Mouse (Mus musculus): ENCODE measurements around the gene Myh15. TPM values are rescaled to one million over a fixed set of nuclear protein-coding genes. Genes with fewer than 3 reads are reported as not detected.

Gene Myh15
- polyA plus RNA-seq, 1 experiment from 2014 or later = not detected

DNA sequence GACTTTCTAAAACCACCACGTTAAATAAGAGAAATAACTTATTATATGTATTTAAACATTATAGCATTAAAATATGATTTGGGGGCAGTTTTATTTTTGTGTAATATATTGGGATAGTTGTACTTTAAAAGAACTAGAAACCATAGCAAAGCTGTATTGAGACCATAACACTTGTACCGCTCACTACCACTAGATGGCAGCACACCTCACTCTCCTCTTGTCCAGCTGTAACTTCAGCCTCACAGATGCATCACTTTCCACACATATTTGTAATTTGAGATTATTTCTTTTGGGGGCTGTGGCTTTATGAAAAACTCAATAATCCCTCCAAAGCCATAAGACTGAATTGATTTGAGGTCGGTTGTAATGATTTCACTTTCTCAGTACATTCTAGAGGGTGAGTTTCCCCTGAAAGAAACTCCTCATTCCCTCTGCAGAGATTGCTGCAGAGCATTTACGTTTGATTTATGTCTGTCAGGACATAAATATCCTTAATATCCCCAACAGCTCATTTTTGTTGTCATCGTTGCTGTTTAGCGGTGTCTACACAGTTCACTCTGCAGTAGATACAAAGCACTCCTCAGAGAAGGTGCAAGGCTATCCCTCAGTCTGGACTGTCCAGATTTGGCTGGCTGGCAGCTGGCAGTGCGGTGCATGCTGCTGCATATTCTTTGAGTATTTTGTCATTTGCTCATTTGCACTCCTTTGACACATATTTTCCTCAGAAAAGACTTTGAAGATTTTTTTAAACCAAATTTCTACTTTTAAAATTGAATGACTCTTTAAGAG is 107.3 kb downstream of the Myh15 start:
- 32% methylated on average over 7 of the region's 7 CpGs for WGBS
- Histone ChIP-seq H3K4me1 (ENCODE audit: insufficient read depth, low read length) (no peaks in the 10 kb centered on the region), H3K9me3 (ENCODE audit: low read length) (no peaks in the 10 kb centered on the region), H3K27me3 (ENCODE audit: insufficient read depth, low read length) (no peaks in the 10 kb centered on the region), H3K4me2 (replicated peaks; ENCODE audit: low read depth, low read length) (no peak overlapping the region), H3K9ac (replicated peaks; ENCODE audit: low read length) (no peak overlapping the region), H3K36me3 (ENCODE audit: insufficient read depth, low read length) (no peaks in the 10 kb centered on the region), H3K27ac (ENCODE audit: low read length) (no peak overlapping the region), H3K4me3 (ENCODE audit: low read length) (no peak overlapping the region)
- peak; percentile 78; the same call in 1 of the 2 replicates for ATAC-seq (ENCODE audit: low FRiP score, low TSS enrichment)

DNA sequence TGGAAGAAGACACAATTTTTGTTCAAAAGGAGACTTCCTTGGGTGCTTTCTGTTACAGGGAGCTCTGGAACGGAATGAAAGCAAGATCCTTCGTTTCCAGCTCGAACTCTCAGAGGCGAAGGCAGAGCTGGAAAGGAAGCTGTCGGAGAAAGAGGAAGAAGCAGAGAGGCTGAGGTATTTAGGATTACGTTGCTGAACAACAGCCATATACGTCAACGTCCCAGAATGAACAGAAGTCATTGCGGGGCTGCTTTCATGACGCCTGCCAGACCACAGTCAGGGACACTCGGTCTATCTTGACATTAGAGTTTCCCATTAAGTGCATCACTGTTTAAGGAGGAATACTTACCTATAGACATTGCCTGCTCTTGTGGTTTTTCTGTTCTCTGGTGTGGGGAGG is 108.4 kb downstream of the Myh15 start:
- Histone ChIP-seq H3K27ac (ENCODE audit: low read length) (no peak overlapping the region), H3K4me1 (ENCODE audit: insufficient read depth, low read length) (no peaks in the 10 kb centered on the region), H3K4me2 (replicated peaks; ENCODE audit: low read depth, low read length) (no peak overlapping the region), H3K27me3 (ENCODE audit: insufficient read depth, low read length) (no peaks in the 10 kb centered on the region), H3K36me3 (ENCODE audit: insufficient read depth, low read length) (no peaks in the 10 kb centered on the region), H3K4me3 (ENCODE audit: low read length) (no peak overlapping the region), H3K9ac (replicated peaks; ENCODE audit: low read length) (no peak overlapping the region), H3K9me3 (ENCODE audit: low read length) (no peaks in the 10 kb centered on the region)
- ATAC-seq (ENCODE audit: low FRiP score, low TSS enrichment) = no peak
- WGBS = 86% methylated on average over 11 of the region's 11 CpGs

DNA sequence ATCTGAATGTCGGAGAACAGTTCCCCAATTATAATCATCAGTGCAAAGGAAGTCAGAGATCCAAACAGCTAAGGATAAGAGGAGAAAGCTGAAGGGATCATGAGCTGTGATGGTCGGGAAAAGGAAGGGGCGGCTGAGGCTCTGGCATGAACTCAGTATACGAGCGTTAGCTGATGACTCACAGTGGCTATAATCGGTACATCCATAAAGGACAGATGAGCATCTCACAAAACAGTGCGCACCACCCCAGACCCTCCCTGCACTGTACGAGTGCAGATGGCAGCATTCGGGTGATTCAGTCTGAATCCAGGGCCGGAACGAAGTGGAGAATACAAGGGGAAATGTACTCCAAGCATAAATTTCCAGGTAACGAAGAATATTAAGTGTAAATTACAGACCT is 110.0 kb downstream of the Myh15 start:
- Histone ChIP-seq H3K9me3 (ENCODE audit: low read length) (no peaks in the 10 kb centered on the region), H3K4me3 (ENCODE audit: low read length) (no peak overlapping the region), H3K36me3 (ENCODE audit: insufficient read depth, low read length) (no peaks in the 10 kb centered on the region), H3K4me2 (replicated peaks; ENCODE audit: low read depth, low read length) (no peak overlapping the region), H3K4me1 (ENCODE audit: insufficient read depth, low read length) (no peaks in the 10 kb centered on the region), H3K27me3 (ENCODE audit: insufficient read depth, low read length) (no peaks in the 10 kb centered on the region), H3K27ac (ENCODE audit: low read length) (no peak overlapping the region), H3K9ac (replicated peaks; ENCODE audit: low read length) (no peak overlapping the region)
- ATAC-seq (ENCODE audit: low FRiP score, low TSS enrichment) = no peak
- WGBS = 88% methylated on average over 12 of the region's 12 CpGs

DNA sequence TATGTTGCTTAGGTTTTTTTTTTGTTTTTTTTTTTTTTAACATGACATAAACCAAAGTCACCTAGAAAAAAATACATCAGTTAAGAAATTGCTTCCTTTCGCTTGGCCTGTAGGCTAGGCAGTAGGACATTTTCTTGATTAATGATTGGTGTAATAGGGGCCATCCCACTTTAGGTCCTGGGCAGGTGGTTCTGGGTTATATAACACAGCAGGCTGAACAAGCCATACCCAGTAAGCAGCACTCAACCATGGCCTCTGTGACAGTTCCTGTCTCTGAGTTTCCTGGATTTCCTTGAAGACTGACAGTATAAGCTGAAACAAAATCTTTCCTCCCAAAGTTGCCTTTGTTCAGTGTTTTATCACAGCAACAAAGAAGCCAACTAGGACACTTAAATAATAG is 117.8 kb downstream of the Myh15 start:
- Histone ChIP-seq H3K27me3 (ENCODE audit: insufficient read depth, low read length) (no peaks in the 10 kb centered on the region), H3K9me3 (ENCODE audit: low read length) (no peaks in the 10 kb centered on the region), H3K4me1 (ENCODE audit: insufficient read depth, low read length) (no peaks in the 10 kb centered on the region), H3K4me2 (replicated peaks; ENCODE audit: low read depth, low read length) (no peak overlapping the region), H3K36me3 (ENCODE audit: insufficient read depth, low read length) (no peaks in the 10 kb centered on the region), H3K9ac (replicated peaks; ENCODE audit: low read length) (no peak overlapping the region), H3K27ac (ENCODE audit: low read length) (no peak overlapping the region), H3K4me3 (ENCODE audit: low read length) (no peak overlapping the region)
- WGBS = 23% methylated on average over 1 of the region's 1 CpGs
- ATAC-seq (ENCODE audit: low FRiP score, low TSS enrichment) = peak; percentile 96

DNA sequence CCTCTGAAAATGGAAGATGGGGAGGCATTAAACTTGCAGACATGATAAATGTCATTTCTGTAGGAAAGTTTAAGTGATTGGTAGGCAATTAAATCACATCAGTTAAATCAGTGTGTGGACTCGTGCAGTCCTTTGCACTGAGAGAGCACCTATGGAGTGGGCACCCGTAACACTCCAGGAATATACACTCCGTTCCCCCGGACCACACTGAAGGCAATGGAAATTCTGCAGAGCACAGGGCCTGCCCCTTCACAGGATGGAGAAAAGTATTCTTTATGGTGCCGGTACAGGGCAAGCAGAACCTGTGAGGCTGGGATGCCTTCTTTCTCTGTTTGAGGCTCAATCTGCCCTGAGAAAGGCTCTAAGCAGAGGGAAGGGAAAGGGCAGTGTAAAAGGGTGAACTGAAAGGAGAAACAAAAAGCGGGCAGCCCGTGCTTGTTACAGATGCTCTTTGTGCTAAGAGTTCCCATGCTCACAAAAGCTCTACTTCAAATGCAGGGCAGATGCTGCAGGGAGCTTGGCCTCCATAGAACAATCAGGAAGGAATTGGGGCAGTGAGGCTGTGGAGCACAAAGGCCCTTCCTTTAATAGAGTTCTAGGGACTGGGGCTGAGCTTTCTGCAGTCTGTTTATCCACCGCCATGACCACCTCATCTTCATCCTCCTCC is 118.6 kb downstream of the Myh15 start:
- no peak overlapping the region for H3K4me3 ChIP-seq (ENCODE audit: low read length)
- no peaks in the 10 kb centered on the region for H3K36me3 ChIP-seq (ENCODE audit: insufficient read depth, low read length)
- no peak overlapping the region for H3K27ac ChIP-seq (ENCODE audit: low read length)
- no peak overlapping the region for H3K4me2 ChIP-seq (replicated peaks; ENCODE audit: low read depth, low read length)
- WGBS = 79% methylated on average over 8 of the region's 8 CpGs
- no peak for ATAC-seq (ENCODE audit: low FRiP score, low TSS enrichment)
- no peaks in the 10 kb centered on the region for H3K9me3 ChIP-seq (ENCODE audit: low read length)
- H3K4me1 ChIP-seq (ENCODE audit: insufficient read depth, low read length) = no peaks in the 10 kb centered on the region
- no peaks in the 10 kb centered on the region for H3K27me3 ChIP-seq (ENCODE audit: insufficient read depth, low read length)
- no peak overlapping the region for H3K9ac ChIP-seq (replicated peaks; ENCODE audit: low read length)

DNA sequence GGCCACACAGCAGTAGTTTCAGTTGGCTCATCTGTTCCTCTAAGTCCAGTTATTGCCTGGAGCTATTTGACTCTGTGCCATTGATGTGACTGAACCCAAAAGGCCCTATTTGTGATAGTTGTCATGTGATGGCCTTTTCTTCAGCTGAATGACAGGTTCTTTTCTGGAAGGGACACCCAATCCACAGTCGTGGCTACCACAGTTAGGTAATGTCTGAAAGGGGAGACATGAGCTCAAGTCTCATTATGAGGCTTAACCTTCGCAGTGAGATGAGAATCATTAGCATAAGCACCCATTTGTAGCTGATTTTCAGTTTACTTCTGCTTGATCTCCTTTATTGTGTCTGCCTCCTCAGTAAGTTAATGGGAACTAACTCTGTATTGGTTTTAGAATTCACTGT is 136.2 kb downstream of the Myh15 start:
- 68% methylated on average over 2 of the region's 2 CpGs for WGBS
- ATAC-seq (ENCODE audit: low FRiP score, low TSS enrichment) = no peak
- H3K27me3 ChIP-seq (ENCODE audit: insufficient read depth, low read length) = no peaks in the 10 kb centered on the region

DNA sequence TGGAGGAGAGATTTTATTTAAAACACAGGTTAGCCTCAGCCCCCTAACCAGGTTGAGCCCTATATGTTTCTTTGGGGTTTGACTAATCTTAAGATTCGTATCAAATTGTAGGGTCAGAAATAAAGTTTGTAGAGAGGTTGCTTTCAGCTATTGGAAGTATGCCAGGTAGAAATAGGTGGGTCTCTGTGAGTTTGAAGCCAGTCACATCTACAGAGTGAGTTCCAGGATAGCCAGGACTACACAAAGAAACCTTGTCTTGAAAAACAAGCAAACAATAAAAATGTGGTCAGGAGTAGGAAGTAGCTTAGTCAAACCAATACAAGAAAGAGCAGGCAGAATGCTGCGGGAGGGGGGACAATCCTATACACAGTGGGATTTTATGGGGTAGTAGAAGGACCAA is 136.7 kb downstream of the Myh15 start:
- Histone ChIP-seq H3K4me2 (replicated peaks; ENCODE audit: low read depth, low read length) (no peak overlapping the region), H3K36me3 (ENCODE audit: insufficient read depth, low read length) (no peaks in the 10 kb centered on the region), H3K4me3 (ENCODE audit: low read length) (no peak overlapping the region), H3K9ac (replicated peaks; ENCODE audit: low read length) (no peak overlapping the region), H3K27me3 (ENCODE audit: insufficient read depth, low read length) (no peaks in the 10 kb centered on the region), H3K27ac (ENCODE audit: low read length) (no peak overlapping the region), H3K4me1 (ENCODE audit: insufficient read depth, low read length) (no peaks in the 10 kb centered on the region), H3K9me3 (ENCODE audit: low read length) (no peaks in the 10 kb centered on the region)
- WGBS = 74% methylated on average over 2 of the region's 2 CpGs
- ATAC-seq (ENCODE audit: low FRiP score, low TSS enrichment) = no peak

More for the DNA sequence above, 136.2 kb downstream of the Myh15 start:
- Histone ChIP-seq H3K9ac (replicated peaks; ENCODE audit: low read length) (no peak overlapping the region), H3K4me1 (ENCODE audit: insufficient read depth, low read length) (no peaks in the 10 kb centered on the region), H3K36me3 (ENCODE audit: insufficient read depth, low read length) (no peaks in the 10 kb centered on the region), H3K4me3 (ENCODE audit: low read length) (no peak overlapping the region), H3K27ac (ENCODE audit: low read length) (no peak overlapping the region), H3K4me2 (replicated peaks; ENCODE audit: low read depth, low read length) (no peak overlapping the region), H3K9me3 (ENCODE audit: low read length) (no peaks in the 10 kb centered on the region)

DNA sequence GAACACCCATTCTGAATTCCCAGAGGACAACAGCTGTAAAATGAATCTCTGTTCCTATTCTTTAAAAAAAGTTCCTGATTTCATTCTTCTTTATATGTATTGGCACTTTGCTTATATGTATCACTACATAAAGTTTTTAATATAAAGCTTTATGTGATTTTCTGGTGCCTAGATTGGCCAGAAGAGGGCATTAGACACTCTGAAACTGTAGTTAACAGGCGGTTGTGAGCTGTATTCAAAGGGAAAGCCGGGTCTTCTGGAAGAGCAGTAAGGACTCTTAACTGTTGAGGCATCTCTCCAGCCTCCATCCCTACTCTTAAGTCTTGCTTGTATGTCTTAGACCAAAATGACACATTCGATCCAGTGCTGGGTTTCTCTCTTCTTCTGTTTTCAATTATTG is 139.0 kb downstream of the Myh15 start:
- H3K4me3 ChIP-seq (ENCODE audit: low read length) = no peak overlapping the region
- no peak overlapping the region for H3K4me2 ChIP-seq (replicated peaks; ENCODE audit: low read depth, low read length)
- H3K27ac ChIP-seq (ENCODE audit: low read length) = no peak overlapping the region
- WGBS = 56% methylated on average over 3 of the region's 3 CpGs
- H3K4me1 ChIP-seq (ENCODE audit: insufficient read depth, low read length) = no peaks in the 10 kb centered on the region
- H3K9ac ChIP-seq (replicated peaks; ENCODE audit: low read length) = no peak overlapping the region
- no peaks in the 10 kb centered on the region for H3K9me3 ChIP-seq (ENCODE audit: low read length)
- no peak for ATAC-seq (ENCODE audit: low FRiP score, low TSS enrichment)
- no peaks in the 10 kb centered on the region for H3K27me3 ChIP-seq (ENCODE audit: insufficient read depth, low read length)
- no peaks in the 10 kb centered on the region for H3K36me3 ChIP-seq (ENCODE audit: insufficient read depth, low read length)

DNA sequence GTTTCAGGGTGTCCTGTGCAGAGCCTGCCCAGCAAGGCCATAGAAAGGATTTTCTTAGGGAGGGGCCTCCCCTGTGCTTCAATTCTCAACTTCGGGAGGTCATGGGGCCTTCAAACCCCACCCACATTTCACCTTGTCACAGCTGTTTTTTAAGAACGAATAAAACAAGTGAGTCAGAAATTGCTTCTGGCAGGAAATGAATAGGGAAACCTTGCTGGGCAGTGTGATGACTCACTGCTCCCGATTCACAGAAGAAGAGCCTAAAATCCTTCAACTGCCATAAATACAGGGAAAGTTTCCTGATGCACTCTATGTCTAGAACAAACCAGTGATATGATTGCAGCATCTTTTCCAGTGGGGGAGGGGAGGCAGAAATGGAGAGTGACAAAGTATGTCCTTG is 140.7 kb downstream of the Myh15 start:
- H3K9ac ChIP-seq (replicated peaks; ENCODE audit: low read length) = no peak overlapping the region
- H3K4me3 ChIP-seq (ENCODE audit: low read length) = no peak overlapping the region
- no peak for ATAC-seq (ENCODE audit: low FRiP score, low TSS enrichment)
- H3K4me1 ChIP-seq (ENCODE audit: insufficient read depth, low read length) = no peaks in the 10 kb centered on the region
- no peaks in the 10 kb centered on the region for H3K36me3 ChIP-seq (ENCODE audit: insufficient read depth, low read length)
- H3K27me3 ChIP-seq (ENCODE audit: insufficient read depth, low read length) = no peaks in the 10 kb centered on the region
- WGBS = 36% methylated on average over 3 of the region's 3 CpGs
- no peak overlapping the region for H3K4me2 ChIP-seq (replicated peaks; ENCODE audit: low read depth, low read length)
- H3K27ac ChIP-seq (ENCODE audit: low read length) = no peak overlapping the region
- no peaks in the 10 kb centered on the region for H3K9me3 ChIP-seq (ENCODE audit: low read length)

DNA sequence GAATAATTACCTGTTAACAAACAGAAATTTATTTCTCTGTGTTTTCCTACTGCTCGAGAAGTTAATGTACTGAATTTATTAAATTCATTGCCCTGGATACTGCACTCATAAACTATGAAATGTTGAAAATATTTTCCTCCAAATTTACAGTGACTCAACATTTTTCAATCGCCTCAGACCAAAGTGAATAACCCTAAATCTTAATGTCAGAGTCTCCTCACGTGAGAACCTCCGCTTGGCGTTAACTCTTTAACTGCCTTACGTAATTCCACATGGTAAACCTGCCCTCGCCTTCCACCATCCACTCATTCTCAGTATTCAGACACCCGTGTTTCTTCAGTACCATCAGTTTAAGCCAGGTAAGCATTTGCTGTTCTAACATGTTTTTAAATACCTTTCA is 166.4 kb downstream of the Myh15 start:
- H3K4me1 ChIP-seq (ENCODE audit: insufficient read depth, low read length) = no peaks in the 10 kb centered on the region

More for the DNA sequence above, 166.4 kb downstream of the Myh15 start:
- ATAC-seq (ENCODE audit: low FRiP score, low TSS enrichment) = no peak
- H3K4me2 ChIP-seq (replicated peaks; ENCODE audit: low read depth, low read length) = no peak overlapping the region
- no peaks in the 10 kb centered on the region for H3K27me3 ChIP-seq (ENCODE audit: insufficient read depth, low read length)
- no peak overlapping the region for H3K27ac ChIP-seq (ENCODE audit: low read length)
- peaks cover 3% of the 10 kb centered on the region; the same call in 1 of the 2 replicates for H3K9me3 ChIP-seq (ENCODE audit: low read length)
- no peaks in the 10 kb centered on the region for H3K36me3 ChIP-seq (ENCODE audit: insufficient read depth, low read length)
- no peak overlapping the region for H3K4me3 ChIP-seq (ENCODE audit: low read length)
- no peak overlapping the region for H3K9ac ChIP-seq (replicated peaks; ENCODE audit: low read length)
- WGBS = 56% methylated on average over 8 of the region's 8 CpGs

All from kidney, embryonic 16.5 days (tissue).